Mouse (Mus musculus) 3T3-L1 (cell line): Measurements from ENCODE around the gene Hoxc4.

Experiments used
- DNase-seq: peaks from one replicate; pipeline ENCODE4 v3.0.0-alpha.2; 2015; ENCODE audit warnings: low read depth, low spot score

Hoxc4 gene

DNA sequence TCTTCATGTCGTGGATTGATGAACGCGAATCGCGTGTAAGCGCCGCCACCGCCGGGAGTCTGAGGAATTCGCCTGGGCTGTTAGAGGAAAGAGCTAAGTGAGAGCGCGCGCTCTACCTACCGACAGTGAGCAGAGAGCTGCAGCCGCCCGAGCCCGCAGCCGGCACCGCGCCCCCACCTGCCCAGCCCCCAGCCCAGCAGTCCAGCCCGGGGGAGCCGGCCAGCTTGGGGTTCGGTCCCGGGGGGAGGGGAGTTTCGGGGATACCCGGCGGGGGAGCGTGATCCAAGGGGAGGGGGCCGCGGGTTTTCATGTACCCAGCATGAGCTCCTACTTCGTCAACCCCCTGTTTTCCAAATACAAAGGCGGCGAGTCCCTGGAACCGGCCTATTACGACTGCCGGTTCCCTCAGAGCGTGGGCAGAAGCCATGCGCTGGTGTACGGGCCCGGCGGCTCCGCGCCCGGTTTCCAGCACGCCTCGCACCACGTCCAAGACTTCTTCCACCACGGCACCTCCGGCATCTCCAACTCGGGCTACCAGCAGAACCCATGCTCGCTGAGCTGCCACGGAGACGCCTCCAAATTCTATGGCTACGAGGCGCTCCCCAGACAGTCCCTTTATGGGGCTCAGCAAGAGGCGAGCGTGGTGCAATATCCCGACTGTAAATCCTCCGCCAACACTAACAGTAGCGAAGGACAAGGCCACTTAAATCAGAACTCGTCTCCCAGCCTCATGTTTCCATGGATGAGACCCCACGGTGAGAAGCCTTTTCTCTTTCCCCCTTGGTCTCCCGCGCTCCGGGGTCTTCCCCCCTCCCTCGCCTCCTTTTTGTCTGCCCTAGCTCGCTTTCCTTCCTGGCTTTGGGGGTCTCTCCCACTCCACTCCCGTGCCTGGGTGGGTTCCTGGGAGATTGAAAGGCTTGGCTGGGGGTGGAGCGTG lies 28.0 kb upstream of the Hoxc4 start, which contains the start of gene Hoxc8:
Hoxc8 (plus strand) TSS at position 147 of the 937 bp plus-strand sequence.
- DNase-seq: no peak

DNA sequence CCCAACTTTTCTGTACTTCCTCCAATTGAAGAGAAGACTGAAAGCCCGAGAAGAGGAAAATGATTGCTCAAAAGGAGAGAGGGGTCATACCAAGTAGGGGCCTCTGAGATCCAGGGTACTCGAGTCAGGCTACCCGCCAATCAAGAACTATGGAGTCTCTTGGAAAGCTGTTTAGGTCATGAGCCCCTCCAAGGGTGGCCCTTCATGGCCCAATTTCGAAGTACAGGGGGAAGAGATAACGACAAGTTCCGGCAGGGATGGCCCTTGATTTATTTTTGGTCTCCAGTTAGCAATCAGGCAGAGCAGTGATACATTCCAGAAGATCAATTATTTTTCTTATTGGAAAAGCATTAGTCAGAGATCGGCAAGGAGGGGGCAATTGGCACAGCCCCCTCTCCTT lies 27.0 kb upstream of the Hoxc4 start:
- DNase-seq: no peak

DNA sequence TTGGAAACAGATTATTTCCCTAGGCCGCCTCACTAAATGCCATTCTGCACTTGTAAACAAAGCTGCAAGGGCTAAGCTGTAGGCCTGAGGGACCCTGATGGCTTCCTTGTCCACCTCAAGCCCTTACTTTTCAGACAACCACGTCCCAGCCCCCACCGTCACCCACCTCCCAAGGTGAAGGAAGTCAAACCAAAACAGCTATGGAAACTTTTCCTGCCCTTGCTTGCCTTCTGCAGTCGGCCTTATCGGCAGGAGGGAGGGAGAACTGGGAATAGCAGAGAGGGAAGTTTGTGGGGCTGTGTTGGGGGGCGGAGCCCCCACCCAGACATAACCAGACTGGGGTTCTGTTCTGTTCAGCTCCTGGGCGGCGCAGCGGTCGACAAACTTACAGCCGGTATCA lies 26.5 kb upstream of the Hoxc4 start:
- DNase-seq: no peak

DNA sequence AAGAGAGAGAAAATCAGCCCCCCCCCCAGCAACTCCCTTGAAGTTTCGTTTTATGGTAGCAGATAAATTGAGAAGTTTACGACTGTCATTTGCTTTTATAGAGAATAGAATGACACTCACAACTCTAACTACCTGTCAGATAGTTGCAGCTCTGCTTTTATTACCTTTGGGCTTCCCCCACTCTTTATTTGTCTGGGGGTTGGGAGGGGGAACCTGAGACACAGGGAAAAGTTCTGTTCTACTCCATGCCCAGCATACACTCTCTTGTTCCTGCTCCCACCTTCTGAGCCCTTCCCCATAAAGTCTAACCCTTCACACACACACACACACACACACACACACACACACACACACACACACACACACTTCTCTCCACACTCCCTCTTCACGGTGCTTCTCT lies 25.9 kb upstream of the Hoxc4 start:
- no peak for DNase-seq

DNA sequence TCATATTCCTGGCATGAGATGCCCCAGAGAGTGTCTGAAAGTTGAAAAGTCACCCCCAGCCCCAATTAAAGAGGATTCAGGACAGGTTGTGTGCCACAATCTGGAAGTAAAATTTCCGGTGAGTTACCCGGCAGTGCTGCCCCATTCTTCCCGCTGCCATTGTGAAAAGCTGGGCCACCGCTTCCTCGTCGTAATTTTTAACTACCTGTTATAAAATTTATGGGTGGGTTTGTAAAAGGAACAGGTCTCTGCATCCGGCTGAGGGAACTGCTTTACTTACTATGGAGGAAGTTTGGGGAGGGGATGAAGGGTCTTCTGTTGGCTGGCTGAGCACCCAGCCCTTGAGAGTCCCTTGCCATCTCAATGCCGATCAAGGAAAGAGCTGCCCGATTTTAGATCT lies 22.2 kb upstream of the Hoxc4 start:
- no peak for DNase-seq

DNA sequence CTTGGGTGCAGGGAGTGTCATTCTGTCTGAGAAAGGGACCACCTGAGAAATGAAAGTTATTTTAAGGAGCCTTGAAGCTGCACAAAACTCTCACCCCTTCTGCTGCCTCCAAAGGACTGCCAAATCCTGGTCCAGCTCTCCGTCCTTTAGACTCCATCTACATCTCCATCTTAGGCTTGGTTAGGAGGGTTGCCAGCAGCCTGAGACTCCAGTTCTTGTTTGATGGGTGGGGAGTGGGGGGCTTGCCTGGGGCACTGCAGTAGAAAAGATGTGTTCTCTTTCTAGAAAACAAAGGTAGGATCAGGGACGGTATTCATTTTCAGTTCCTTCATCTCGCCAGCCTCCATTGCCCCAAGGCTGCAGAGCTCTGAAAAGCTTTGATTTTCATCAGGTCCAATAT lies 21.3 kb upstream of the Hoxc4 start:
- DNase-seq: no peak

DNA sequence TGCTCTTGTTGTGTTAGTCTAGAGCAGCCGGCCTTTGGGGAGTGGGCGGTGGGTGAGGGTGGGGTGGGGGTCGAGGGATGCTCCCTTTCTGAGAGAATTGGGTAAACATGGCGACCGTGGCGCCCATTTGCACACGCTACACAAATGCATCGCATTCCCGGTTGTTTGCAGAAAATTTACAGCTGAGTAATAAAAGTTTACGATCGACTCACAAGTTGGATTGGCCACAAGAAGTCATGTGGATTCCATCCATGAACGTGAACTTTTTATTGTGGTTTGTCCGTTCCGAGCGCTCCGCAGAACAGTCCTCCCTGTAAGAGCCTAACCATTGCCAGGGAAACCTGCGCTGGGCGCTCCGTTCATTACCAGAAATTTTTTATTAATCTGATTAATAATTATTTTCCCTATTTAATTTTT lies 20.8 kb upstream of the Hoxc4 start, which contains the start of gene Hoxc6:
Hoxc6 (plus strand) TSS at position 319 of the 417 bp plus-strand sequence.
- no peak for DNase-seq

DNA sequence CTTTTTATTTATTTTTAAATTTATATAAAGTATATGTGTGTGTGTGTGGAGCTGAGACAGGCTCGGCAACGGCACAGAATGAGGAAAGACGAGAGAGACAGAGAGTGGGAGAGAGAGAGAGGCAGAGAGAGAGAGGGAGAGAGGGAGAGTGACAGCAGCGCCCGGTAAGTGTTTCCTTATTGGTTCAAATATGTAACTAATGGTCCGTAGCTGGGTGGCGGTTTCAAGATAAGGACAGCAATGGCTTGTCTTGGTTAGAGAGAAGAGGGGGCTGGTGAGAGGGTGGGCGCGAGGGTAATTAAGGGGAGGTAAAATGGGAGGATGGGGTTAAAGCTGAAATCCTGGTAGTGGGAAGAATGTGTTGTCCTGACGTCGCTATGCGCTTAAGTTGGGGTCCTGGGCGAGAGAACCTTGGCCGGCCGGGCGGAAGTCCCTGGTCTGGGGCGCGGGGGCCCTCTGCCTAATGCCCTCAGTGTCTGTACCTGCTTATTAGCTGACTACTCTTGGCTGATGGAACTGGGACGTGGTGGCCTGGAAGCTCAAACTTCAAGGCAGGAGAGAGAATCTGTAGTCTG lies 20.0 kb upstream of the Hoxc4 start:
- no peak for DNase-seq

DNA sequence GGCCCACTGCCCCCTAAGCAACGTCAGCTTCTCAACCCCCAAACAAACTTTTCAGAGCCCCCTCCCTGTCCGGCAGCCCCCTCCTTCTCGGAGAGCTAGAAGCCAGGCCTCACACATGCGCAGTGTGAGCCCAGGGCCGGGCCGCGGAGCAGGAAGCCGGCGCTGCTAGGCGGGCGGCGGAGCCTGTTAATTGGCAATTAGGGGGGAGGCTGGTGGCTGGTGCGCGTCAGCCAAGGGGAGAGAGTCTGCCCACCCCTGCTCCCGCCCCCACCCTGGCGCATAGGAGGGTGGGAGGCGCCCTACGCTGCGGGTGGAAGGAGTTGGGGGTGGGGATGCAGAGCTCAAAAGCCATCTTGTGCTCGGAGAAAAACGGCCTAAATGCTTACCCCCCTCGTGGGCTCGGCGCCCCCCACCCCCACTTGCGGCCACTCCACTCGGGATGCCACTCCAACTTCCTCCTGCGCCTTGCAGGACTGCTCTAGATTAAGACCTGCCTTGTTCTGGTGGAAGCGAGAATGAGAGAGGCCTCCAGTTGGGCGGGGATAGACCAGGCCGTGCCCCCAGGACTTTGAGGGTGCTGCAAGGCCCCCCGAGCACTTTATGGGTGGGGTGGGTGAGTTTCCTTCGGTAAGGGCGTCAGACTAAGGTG lies 19.4 kb upstream of the Hoxc4 start:
- DNase-seq: no peak

DNA sequence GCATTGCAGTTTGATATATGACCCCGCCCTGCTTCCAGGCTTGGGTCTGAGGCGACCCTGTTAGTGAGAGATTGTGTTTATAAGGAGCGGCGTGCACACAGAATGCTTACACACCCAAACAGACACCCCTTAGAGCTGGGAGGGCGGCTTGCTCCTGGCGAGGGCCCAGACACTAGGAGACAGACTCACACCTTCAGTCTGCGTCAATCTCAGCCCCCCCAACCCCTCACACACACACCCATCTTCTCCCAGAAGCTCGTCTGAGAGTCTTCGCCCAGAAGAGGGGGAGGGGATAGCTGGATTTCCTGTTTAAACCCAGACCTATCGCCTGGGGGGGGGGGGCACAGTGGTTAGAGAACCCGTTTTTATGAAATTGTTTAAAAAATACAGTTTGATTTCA lies 18.8 kb upstream of the Hoxc4 start:
- DNase-seq: no peak

DNA sequence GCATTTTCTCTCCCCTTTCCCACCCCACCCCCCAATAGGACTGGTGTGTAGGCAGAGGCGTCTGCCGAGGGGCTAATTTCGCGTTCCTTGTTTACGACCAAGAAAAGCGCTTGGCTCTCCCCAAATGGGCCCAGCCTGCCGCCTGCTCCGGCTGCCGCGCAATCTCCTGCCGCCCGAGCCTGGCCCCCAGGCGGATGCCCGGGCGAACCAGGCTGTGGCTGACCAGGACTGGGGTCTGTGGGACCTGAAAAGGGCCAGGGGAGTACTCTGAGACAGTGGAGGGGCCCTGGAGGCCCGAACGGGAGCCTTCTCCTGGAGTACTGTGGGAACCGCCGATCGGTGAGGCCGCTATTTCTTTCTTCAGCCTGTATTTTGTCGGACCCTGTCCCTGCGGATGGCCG lies 18.2 kb upstream of the Hoxc4 start:
- DNase-seq: no peak

DNA sequence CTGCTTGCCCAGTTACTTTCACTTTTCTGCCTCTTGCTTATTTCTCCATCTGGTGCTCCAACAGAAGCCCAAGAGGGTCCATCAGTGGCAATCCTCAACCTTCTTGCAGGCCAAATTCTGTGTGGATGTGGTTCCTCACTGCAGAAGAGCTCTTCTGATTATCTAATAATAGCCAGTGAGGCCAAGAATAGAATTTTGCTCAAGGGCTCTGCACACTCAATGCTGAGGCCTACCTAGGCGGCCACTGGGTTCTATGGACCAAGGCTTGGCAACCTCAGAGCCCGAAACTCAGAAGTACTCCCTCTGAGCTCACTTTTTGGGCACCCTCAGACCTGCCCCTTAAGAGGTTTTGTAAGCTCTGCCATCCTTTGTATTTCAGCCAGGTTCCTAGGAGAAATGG lies 17.4 kb upstream of the Hoxc4 start:
- DNase-seq: no peak

DNA sequence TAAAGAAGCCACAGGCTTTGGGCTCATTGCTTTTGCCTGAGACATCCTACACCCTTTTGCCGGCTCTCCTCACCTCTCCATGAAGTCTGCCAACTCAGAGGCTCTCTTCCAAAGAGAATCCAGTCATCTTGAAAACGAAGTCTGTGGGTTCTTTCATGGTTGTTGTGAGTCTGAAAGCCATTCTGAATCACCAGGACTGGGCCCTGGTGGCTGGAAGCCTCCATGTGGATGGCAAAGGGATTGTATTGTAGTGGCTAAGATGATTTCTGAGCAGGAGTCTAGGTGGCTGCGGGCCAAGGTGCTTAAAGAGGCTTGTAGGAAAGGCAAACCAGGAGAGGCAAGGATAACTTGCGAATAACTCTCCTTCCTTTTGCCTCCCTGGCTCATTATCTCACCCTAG lies 16.6 kb upstream of the Hoxc4 start:
- DNase-seq: peak; percentile 54

DNA sequence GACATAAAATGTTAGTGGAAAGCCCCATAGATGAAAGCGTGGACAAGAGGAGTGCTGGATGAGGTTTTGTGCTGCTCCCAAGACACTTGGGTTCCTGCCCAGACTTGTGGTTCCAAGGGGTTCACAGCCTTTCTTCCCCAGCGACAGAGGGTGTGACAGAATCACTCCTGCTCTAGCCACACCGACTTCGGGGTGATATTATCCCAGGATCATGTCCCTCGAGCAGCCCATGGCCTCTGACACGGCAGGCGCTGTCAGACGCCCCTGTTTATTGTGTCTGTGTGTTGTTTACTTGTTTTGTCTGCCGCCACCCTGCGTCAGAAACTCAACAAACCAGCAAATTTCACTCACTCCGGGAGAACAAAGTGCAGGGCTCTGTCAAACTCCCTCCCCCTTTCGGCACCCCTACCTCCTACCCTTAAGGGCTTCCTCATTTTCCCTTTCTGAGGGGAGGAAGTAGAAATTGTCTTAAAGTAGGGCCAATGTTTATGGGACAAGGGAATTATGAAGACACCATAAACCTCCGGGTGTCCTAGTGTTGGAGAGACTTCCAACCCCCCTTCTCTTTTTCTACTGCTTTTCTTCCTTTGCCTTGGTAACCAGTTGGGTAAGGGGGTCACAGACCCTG lies 15.8 kb upstream of the Hoxc4 start:
- DNase-seq: peak; percentile 48

DNA sequence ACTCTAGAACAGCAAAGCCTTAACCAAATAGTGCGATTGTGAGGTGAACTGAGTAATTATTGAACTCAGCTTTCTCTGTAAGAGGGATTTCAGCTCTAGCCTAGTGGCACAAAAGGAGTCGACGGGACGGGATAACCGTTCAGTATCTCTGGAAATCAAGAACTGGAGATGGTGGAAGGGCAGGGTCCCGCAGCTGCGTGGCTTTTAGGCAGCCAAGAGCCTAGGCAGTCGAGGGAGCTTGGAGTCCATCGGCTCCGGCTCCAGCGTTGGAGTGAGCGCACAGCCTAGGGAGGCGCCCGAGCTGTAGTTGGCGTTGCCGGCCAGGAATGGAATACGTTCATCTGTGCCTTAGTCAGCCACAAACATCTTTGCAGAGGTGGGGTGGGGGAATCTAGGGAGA lies 13.4 kb upstream of the Hoxc4 start:
- no peak for DNase-seq

DNA sequence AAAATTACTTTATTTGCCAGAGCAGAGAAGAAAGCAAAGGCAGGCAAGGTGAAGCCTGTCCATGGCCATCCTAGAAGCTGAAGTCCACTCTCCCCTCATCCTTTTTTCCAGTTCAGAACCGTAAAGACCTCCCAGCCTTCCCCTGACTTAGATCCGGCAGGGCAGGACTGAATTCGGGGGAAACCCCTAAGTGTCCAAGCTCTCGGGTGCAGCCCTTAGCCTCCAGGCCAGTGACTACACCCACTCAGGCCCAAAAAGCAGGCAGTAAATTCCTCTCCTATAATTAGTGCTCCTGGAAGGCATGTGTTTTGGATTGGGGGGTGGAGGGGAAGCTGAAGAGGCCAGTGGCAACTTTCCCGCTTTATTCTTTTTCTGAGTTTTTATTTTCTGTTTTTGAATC lies 12.9 kb upstream of the Hoxc4 start:
- no peak for DNase-seq

DNA sequence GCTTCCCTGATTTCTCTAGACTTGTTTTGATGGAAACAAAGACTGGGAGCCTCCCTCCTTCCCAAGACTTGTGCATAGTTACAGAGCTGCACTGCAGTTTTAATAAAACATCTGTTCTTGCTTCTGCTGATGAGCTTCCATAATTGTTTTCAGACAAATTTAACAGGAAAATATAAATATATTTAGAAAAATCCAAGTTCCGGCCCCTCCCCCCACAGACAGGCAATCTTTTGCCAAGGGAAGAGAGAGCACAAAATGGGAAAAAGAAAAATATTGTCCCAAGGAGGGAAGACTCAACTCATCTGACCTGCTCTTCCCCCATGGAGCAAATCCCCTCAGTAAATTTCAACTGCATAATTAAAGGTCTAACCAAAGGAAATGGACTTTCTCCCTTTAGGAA lies 12.4 kb upstream of the Hoxc4 start:
- no peak for DNase-seq

DNA sequence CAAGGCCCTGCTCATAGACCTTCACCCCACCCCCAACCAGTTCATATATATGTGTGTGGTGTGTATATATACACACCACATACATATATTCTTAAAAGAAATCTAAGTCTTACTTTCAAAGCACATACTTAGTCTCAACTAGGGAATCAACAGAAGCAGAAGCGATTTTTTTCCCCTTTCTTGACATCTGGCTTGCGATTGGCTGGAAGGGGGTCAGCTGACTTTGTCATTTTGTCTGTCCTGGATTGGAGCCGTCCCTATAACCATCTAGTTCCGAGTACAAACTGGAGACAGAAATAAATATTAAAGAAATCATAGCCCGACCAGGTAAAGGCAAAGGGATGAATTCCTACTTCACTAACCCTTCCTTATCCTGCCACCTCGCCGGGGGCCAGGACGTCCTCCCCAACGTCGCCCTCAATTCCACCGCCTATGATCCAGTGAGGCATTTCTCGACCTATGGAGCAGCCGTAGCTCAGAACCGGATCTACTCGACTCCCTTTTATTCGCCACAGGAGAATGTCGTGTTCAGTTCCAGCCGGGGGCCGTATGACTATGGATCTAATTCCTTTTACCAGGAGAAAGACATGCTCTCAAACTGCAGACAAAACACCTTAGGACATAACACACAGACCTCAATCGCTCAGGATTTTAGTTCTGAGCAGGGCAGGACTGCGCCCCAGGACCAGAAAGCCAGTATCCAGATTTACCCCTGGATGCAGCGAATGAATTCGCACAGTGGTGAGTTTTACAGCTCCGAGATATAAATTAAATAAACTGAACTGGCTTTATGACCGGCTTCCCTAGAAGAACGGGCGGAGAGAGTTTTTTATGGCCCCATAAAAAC lies 9.2 kb upstream of the Hoxc4 start:
- peak; percentile 28 for DNase-seq

DNA sequence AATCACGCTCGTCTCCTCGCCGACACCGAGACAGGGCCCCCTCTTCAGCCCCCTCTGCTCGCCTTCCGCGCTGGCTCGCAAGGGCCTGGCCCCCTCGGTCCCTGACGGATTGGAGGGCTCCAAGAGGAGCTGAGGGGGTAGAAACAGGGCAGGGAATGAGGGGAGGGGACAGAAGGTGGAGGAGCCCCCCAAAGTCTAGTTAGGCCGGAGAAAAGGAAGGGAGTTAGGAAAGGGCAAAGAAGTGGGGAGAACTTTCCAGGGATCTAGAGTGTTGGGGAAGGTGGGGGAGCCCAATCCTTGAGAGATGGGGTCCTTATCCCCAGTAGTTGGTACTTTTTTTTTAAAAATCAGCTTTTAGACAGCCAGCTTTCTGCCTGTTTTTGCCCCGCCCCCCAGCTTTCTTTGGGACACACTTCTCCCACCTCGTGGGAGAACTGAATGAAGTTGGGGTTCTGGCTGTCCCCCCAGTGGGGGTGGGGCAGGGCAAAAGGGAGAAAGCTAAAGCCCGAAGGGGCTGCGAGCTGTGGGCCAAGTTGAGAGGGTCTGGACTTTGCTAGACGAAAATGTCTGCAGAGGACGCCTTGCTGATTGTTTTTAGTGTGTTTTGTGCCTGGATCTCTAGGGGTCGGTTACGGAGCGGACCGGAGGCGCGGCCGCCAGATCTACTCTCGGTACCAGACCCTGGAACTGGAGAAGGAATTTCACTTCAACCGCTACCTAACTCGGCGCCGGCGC lies 8.5 kb upstream of the Hoxc4 start:
- DNase-seq: no peak

DNA sequence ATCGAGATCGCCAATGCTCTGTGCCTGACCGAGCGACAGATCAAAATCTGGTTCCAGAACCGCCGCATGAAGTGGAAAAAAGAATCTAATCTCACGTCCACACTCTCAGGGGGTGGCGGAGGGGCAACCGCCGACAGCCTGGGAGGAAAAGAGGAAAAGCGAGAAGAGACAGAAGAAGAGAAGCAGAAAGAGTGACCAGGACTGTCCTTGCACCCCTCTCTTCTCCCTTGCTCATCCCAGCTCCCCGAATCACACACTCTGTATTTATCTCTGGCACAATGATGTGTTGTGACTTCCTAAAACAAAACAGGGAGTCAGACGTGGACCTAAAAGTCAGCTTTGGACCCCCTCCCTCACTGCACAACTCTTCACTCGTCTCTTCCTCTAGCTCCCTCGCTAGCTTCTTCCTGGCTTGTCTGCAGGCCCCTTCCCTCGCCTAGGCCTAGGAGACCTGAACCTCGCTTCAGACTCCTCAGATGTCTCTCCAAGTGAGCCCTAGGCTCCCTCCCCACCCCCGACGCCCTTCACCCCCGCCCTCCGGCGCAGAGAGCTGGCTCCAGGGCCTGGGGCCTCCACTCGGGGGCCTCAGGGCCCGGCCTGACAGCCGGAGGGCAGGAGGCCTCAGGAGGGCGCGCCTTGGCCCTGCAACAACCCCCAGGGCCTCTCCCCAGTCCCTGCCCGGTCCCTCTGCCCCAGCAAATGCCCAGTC lies 7.7 kb upstream of the Hoxc4 start:
- DNase-seq: no peak
